Mouse (Mus musculus) liver, adult 2 months (tissue): ENCODE results near the gene Ccdc146.
A peak's percentile ranks its signal among the peaks of the same experiment; 100 is the strongest.

Source experiments
- CTCF ChIP-seq: fragments of 200-500 bp; IDR thresholded peaks from 2 replicates; pipeline ENCODE4 v1.5.1; 2011; ENCODE audit warnings: low read depth, low read length, control low read depth
- POLR2A ChIP-seq: fragments of 200-500 bp; IDR thresholded peaks from 2 replicates; pipeline ENCODE4 v1.6.1; 2011; ENCODE audit warnings: low read length, control low read depth; ENCODE audit not compliant: insufficient read depth; ENCODE audit errors: extremely low read depth

DNA sequence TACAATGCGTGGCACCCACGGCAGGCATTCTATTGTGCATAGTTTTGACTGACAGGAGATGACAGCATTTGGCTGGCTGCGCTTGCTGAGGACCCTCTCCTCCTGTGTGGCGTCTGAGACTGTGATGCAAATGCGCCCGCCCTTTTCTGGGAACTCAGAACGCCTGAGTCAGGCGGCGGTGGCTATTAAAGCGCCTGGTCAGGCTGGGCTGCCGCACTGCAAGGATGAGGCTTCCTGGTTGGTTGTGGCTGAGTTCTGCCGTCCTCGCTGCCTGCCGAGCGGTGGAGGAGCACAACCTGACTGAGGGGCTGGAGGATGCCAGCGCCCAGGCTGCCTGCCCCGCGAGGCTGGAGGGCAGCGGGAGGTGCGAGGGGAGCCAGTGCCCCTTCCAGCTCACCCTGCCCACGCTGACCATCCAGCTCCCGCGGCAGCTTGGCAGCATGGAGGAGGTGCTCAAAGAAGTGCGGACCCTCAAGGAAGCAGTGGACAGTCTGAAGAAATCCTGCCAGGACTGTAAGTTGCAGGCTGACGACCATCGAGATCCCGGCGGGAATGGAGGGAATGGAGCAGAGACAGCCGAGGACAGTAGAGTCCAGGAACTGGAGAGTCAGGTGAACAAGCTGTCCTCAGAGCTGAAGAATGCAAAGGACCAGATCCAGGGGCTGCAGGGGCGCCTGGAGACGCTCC, 51.8 kb downstream of the Ccdc146 start, which contains the start of gene Fgl2:
- TF ChIP-seq POLR2A, result 0 out of 2 replicates have a peak, but pooled peaks have one; percentile 25
- TF ChIP-seq CTCF, result no peak
